22 mouse cellular contexts compared by ENCODE assay signal in genomic region chr1:128513153-128513552, GRCm38 (mm10).
"Had no signal": no experiment of that assay in that cellular context is flagged by ENCODE, and none has a peak within 500 bp of the region (broad histone marks: within the 10 kb centered on the region; RNA-seq: fewer than 3 reads in every experiment).

No protein-coding gene starts in this region.

- H3K4me1 ChIP-seq: limb, embryonic 12.5 days; limb, embryonic 15.5 days; midbrain, embryonic 10.5 days; neural tube, embryonic 13.5 days had no signal

- H3K4me3 ChIP-seq: left cerebral cortex, adult 2 months; limb, embryonic 12.5 days; limb, embryonic 15.5 days; megakaryocyte, embryonic 14.5 days; midbrain, embryonic 10.5 days; neural tube, embryonic 13.5 days had no signal

- DNase-seq: kidney, adult 2 months; kidney, postnatal 25 days; layer of hippocampus, postnatal 36 days; left cerebral cortex, postnatal 4 days; liver, postnatal 0 days; lung, embryonic 14.5 days; lung, postnatal 10 days; lung, postnatal 4 days; midbrain, embryonic 14.5 days; right cerebral cortex, postnatal 4 days; thymus, adult 2 months; thymus, postnatal 14 days had no signal

- H3K36me3 ChIP-seq: limb, embryonic 12.5 days; limb, embryonic 15.5 days; midbrain, embryonic 10.5 days; neural tube, embryonic 13.5 days had no signal

- ATAC-seq: intestine, postnatal 0 days; liver, postnatal 0 days had no signal

- H3K27ac ChIP-seq: kidney, postnatal 0 days; left cerebral cortex, adult 2 months; limb, embryonic 12.5 days; limb, embryonic 15.5 days; liver, embryonic 14.5 days; midbrain, embryonic 10.5 days; neural tube, embryonic 13.5 days; stomach, postnatal 0 days had no signal

- H3K27me3 ChIP-seq: limb, embryonic 12.5 days; limb, embryonic 15.5 days; megakaryocyte, embryonic 14.5 days; neural tube, embryonic 13.5 days had no signal

- H3K9me3 ChIP-seq: limb, embryonic 12.5 days; limb, embryonic 15.5 days; midbrain, embryonic 10.5 days; neural tube, embryonic 13.5 days had no signal
